Comparison of ENCODE assay signal across 8 mouse cellular contexts in the genomic region with DNA sequence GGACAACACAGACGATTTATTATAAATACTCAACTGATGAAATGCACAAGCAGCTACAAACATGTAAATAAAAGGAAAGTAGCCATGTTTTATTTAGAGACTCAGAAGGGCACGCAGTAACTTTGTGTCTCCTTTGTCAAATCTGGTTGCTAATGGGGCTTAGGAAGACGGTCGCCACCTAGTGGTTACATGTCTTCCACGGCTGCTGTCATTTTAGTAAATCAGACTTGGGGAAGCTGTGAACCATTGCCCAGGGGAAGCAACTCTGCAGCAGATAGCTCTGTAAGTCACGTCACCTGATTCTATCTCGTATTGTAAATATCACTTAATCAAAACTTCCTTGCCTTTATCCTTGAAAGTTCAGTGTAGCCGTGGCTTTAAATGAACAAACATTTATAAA. TPM values are rescaled to one million over a fixed set of nuclear protein-coding genes. Genes with fewer than 3 reads are reported as not detected.
DNase-seq lines count a peak whose midpoint lies in the region; ATAC-seq lines count a peak whose summit lies in the region.

No protein-coding gene starts in this region.

- no peak overlapping the region for H3K27ac ChIP-seq in limb, embryonic 11.5 days (replicated peaks; ENCODE audit: low read depth, low read length)
- H3K27ac ChIP-seq in neural tube, embryonic 11.5 days (ENCODE audit: low read depth, low read length), result no peak overlapping the region

- H3K27me3 ChIP-seq in limb, embryonic 11.5 days (ENCODE audit: control insufficient read depth, insufficient read depth, low read length), result no peaks in the 10 kb centered on the region
- H3K27me3 ChIP-seq in neural tube, embryonic 11.5 days (ENCODE audit: control insufficient read depth, insufficient read depth, low read length), result no peaks in the 10 kb centered on the region

- WGBS in limb, embryonic 11.5 days, result 15% methylated on average over 8 of the region's 8 CpGs
- 16% methylated on average over 8 of the region's 8 CpGs for WGBS in neural tube, embryonic 11.5 days

- H3K9me3 ChIP-seq in limb, embryonic 11.5 days (ENCODE audit: control insufficient read depth, low read length), result no peaks in the 10 kb centered on the region
- no peaks in the 10 kb centered on the region for H3K9me3 ChIP-seq in neural tube, embryonic 11.5 days (ENCODE audit: control insufficient read depth, low read length)

- H3K4me1 ChIP-seq in limb, embryonic 11.5 days (ENCODE audit: control insufficient read depth, insufficient read depth, low read length), result no peaks in the 10 kb centered on the region
- H3K4me1 ChIP-seq in neural tube, embryonic 11.5 days (ENCODE audit: control insufficient read depth, insufficient read depth, low read length), result no peaks in the 10 kb centered on the region

- peak; percentile 58 for DNase-seq in urinary bladder, postnatal 14 days (ENCODE audit: low spot score)
- no peak for DNase-seq in urinary bladder, postnatal 4 days (ENCODE audit: low spot score in 2 of 2)
- DNase-seq in adrenal gland, postnatal 14 days, result peak; percentile 71
- peak; percentile 87 for DNase-seq in induced T-regulatory cell, adult 2 months (ENCODE audit: low read depth)
- peak; percentile 73 for DNase-seq in limb, embryonic 11.5 days (ENCODE audit: low spot score)
- DNase-seq in neural tube, embryonic 11.5 days (ENCODE audit: low spot score), result peak; percentile 75
- peak; percentile 32 to 41 for DNase-seq in thymus, postnatal 36 days

- no peak overlapping the region for H3K4me2 ChIP-seq in limb, embryonic 11.5 days (ENCODE audit: low read depth, severe bottlenecking)
- no peak overlapping the region for H3K4me2 ChIP-seq in neural tube, embryonic 11.5 days (ENCODE audit: low read depth)

- H3K9ac ChIP-seq in limb, embryonic 11.5 days (ENCODE audit: low read length), result no peak overlapping the region
- H3K9ac ChIP-seq in neural tube, embryonic 11.5 days (ENCODE audit: low read length), result no peak overlapping the region

- H3K4me3 ChIP-seq in limb, embryonic 11.5 days (ENCODE audit: low read depth, low read length), result no peak overlapping the region
- H3K4me3 ChIP-seq in neural tube, embryonic 11.5 days (ENCODE audit: low read depth, low read length), result no peak overlapping the region

- peak; percentile 60 for ATAC-seq in erythroblast, adult 5-6 weeks (replicated peaks; ENCODE audit: low FRiP score, poor library complexity, severe bottlenecking)
- ATAC-seq in limb, embryonic 11.5 days (ENCODE audit: insufficient number of reproducible peaks, low FRiP score, low TSS enrichment, low read depth), result no peak
- peak; percentile 41; the same call in 1 of the 2 replicates for ATAC-seq in neural tube, embryonic 11.5 days (ENCODE audit: insufficient read depth, low FRiP score, low TSS enrichment)

- H3K36me3 ChIP-seq in limb, embryonic 11.5 days (ENCODE audit: control insufficient read depth, insufficient read depth, low read length), result no peaks in the 10 kb centered on the region
- H3K36me3 ChIP-seq in neural tube, embryonic 11.5 days (ENCODE audit: control insufficient read depth, insufficient read depth, low read length), result no peaks in the 10 kb centered on the region

RNA-seq across cellular contexts. Expression of gene Tars, which starts 7.9 kb away (rescaled TPM):
- 41.3 and 57.8 TPM in 2 replicates for total RNA-seq in adrenal gland, postnatal 14 days (2021)
- total RNA-seq in erythroblast, adult 5-6 weeks (2015; ENCODE audit: low replicate concordance), result 7.5 and 8.2 TPM in 2 replicates
- total RNA-seq in erythroblast, adult 5-6 weeks (2017; ENCODE audit: low replicate concordance), result 14.4 and 20.6 TPM in 2 replicates
- 84.8 and 89.8 TPM in 2 replicates for polyA plus RNA-seq in limb, embryonic 11.5 days (2014; fragmentation: Nextera tagmentation; extraction: Ambion mirVana)
- polyA plus RNA-seq in neural tube, embryonic 11.5 days (2014; fragmentation: Nextera tagmentation; extraction: Ambion mirVana), result 88.9 and 89.8 TPM in 2 replicates

Comparison
In these comparisons a context has a peak if more than half of its experiments do, and no peak if none do; other contexts are left out.
1. DNase-seq: peak in urinary bladder, postnatal 14 days (single experiment), adrenal gland, postnatal 14 days (single experiment), induced T-regulatory cell, adult 2 months (single experiment), limb, embryonic 11.5 days (single experiment), neural tube, embryonic 11.5 days (single experiment) and thymus, postnatal 36 days (2 of 2); none in urinary bladder, postnatal 4 days (0 of 2).